Mouse (Mus musculus) MEL (cell line): Measurements from ENCODE around the gene Racgap1. TPM values are rescaled to one million over a fixed set of nuclear protein-coding genes. Genes with fewer than 3 reads are reported as not detected.

Experiments used
- DNase-seq: peaks from one replicate; pipeline ENCODE4 v3.0.0; 2011; ENCODE audit warnings: low read depth, low spot score
- H3K27ac ChIP-seq: 2 replicates; pipeline ENCODE4 v1.5.1; 2012; ENCODE audit warnings: low read depth, mild to moderate bottlenecking, control low read depth, low read length, moderate library complexity; ENCODE audit not compliant: control insufficient read depth
- H3K27me3 ChIP-seq, 2 experiments: fragments of 150-350 bp in 1 of 2; sonication (generic) in 1 of 2; 2 replicates each; pipeline ENCODE4 v1.6.1; 2012; ENCODE audit warnings: low read length in 2 of 2, mild to moderate bottlenecking in 2 of 2, improper control_type of control experiment in 1 of 2, moderate library complexity in 1 of 2; ENCODE audit not compliant: insufficient read depth in 2 of 2, control insufficient read depth in 1 of 2
- H3K36me3 ChIP-seq, 2 experiments: 2 replicates each; pipeline ENCODE4 v1.6.1; 2012 to 2014; ENCODE audit warnings: low read length in 2 of 2, improper control_type of control experiment in 1 of 2, inconsistent platforms in 1 of 2, mild to moderate bottlenecking in 1 of 2; ENCODE audit not compliant: insufficient read depth in 2 of 2, control insufficient read depth in 1 of 2
- H3K4me1 ChIP-seq, 2 experiments: fragments of 150-350 bp in 1 of 2; sonication (generic) in 1 of 2; 2 replicates each; pipeline ENCODE4 v1.6.1; 2012; ENCODE audit warnings: low read length in 2 of 2, improper control_type of control experiment in 1 of 2, mild to moderate bottlenecking in 1 of 2; ENCODE audit not compliant: insufficient read depth in 2 of 2, control insufficient read depth in 1 of 2
- H3K4me3 ChIP-seq, 2 experiments: fragments of 150-350 bp in 1 of 2; sonication (generic) in 1 of 2; 2 replicates each; pipeline ENCODE4 v1.5.1; 2012; ENCODE audit warnings: low read depth in 2 of 2, low read length in 2 of 2, mild to moderate bottlenecking in 2 of 2, moderate library complexity in 2 of 2, control low read depth in 1 of 2, improper control_type of control experiment in 1 of 2; ENCODE audit not compliant: control insufficient read depth in 1 of 2, insufficient read depth in 1 of 2
- H3K79me2 ChIP-seq: 2 replicates; pipeline ENCODE4 v1.6.1; 2012; ENCODE audit warnings: mild to moderate bottlenecking, low read length, moderate library complexity; ENCODE audit not compliant: control insufficient read depth, poor library complexity, insufficient read depth
- H3K9ac ChIP-seq: 2 replicates; pipeline ENCODE4 v1.6.1; 2012; ENCODE audit warnings: low read depth, mild to moderate bottlenecking, control low read depth, low read length, moderate library complexity; ENCODE audit not compliant: control insufficient read depth, poor library complexity, severe bottlenecking
- H3K9me3 ChIP-seq: fragments of 150-350 bp; sonication (generic); replicated peaks from 2 replicates; pipeline ENCODE4 v1.6.1; 2012; ENCODE audit warnings: mild to moderate bottlenecking, low read length, improper control_type of control experiment, moderate library complexity; ENCODE audit not compliant: insufficient read depth
- BHLHE40 ChIP-seq: IDR thresholded peaks from 2 replicates; pipeline ENCODE4 v1.6.1; 2012; ENCODE audit warnings: low read depth, mild to moderate bottlenecking, inconsistent platforms, low read length, improper control_type of control experiment, borderline replicate concordance
- CHD1 ChIP-seq: IDR thresholded peaks from 2 replicates; pipeline ENCODE4 v1.6.1; 2012; ENCODE audit warnings: low read depth, mild to moderate bottlenecking, inconsistent platforms, low read length, improper control_type of control experiment
- CTCF ChIP-seq, 3 experiments: IDR thresholded peaks in 2 of 3; conservative IDR thresholded peaks in 1 of 3; 2 replicates each; pipeline ENCODE4 v1.5.1; 2011 to 2012; ENCODE audit warnings: low read length in 3 of 3, low read depth in 2 of 3, mild to moderate bottlenecking in 2 of 3, improper control_type of control experiment in 1 of 3, inconsistent platforms in 1 of 3, mixed read lengths in 1 of 3, moderate library complexity in 1 of 3; ENCODE audit not compliant: control insufficient read depth in 1 of 3, insufficient read depth in 1 of 3, poor library complexity in 1 of 3, severe bottlenecking in 1 of 3
- ELF1 ChIP-seq: IDR thresholded peaks from 2 replicates; pipeline ENCODE4 v1.6.1; 2014; ENCODE audit warnings: low read depth, mild to moderate bottlenecking, inconsistent platforms, low read length, improper control_type of control experiment, moderate library complexity
- EP300 ChIP-seq, 2 experiments: IDR thresholded peaks; 2 replicates each; pipeline ENCODE4 v1.6.1; 2011; ENCODE audit warnings: improper control_type of control experiment in 2 of 2, low read length in 2 of 2, low read depth in 1 of 2, mild to moderate bottlenecking in 1 of 2
- ETS1 ChIP-seq: IDR thresholded peaks from 2 replicates; pipeline ENCODE4 v1.6.1; 2012; ENCODE audit warnings: low read depth, mild to moderate bottlenecking, inconsistent platforms, low read length, improper control_type of control experiment, moderate library complexity
- GABPA ChIP-seq: IDR thresholded peaks from 2 replicates; pipeline ENCODE4 v1.6.1; 2012; ENCODE audit warnings: low read depth, mild to moderate bottlenecking, inconsistent platforms, low read length, improper control_type of control experiment, moderate library complexity
- GATA1 ChIP-seq: IDR thresholded peaks from 2 replicates; pipeline ENCODE4 v1.6.1; 2011; ENCODE audit warnings: low read depth, low read length, improper control_type of control experiment
- HCFC1 ChIP-seq: IDR thresholded peaks from 2 replicates; pipeline ENCODE4 v1.6.1; 2012; ENCODE audit warnings: low read depth, mild to moderate bottlenecking, inconsistent platforms, low read length, improper control_type of control experiment, moderate library complexity
- KAT2A ChIP-seq: conservative IDR thresholded peaks from 2 replicates; pipeline ENCODE4 v1.6.1; 2012; ENCODE audit warnings: low read depth, low read length, improper control_type of control experiment, inconsistent platforms
- MAFK ChIP-seq: IDR thresholded peaks from 2 replicates; pipeline ENCODE4 v1.6.1; 2011; ENCODE audit warnings: low read depth, mild to moderate bottlenecking, low read length, improper control_type of control experiment, borderline replicate concordance
- MAZ ChIP-seq: IDR thresholded peaks from 2 replicates; pipeline ENCODE4 v1.6.1; 2012; ENCODE audit warnings: low read depth, mild to moderate bottlenecking, inconsistent platforms, low read length, improper control_type of control experiment
- MXI1 ChIP-seq: IDR thresholded peaks from 2 replicates; pipeline ENCODE4 v1.6.1; 2011; ENCODE audit warnings: mild to moderate bottlenecking, low read depth, low read length, improper control_type of control experiment
- MYC ChIP-seq: IDR thresholded peaks from 2 replicates; pipeline ENCODE4 v1.6.1; 2011; ENCODE audit warnings: low read depth, mild to moderate bottlenecking, low read length, improper control_type of control experiment, moderate library complexity
- NELFE ChIP-seq: IDR thresholded peaks from 2 replicates; pipeline ENCODE4 v1.6.1; 2011; ENCODE audit warnings: low read depth, low read length, improper control_type of control experiment
- NRF1 ChIP-seq: IDR thresholded peaks from 2 replicates; pipeline ENCODE4 v1.6.1; 2014; ENCODE audit warnings: low read depth, mild to moderate bottlenecking, inconsistent platforms, low read length, improper control_type of control experiment, moderate library complexity; ENCODE audit not compliant: poor library complexity, insufficient read depth, severe bottlenecking
- POLR2A ChIP-seq, 2 experiments: IDR thresholded peaks; 2 replicates each; pipeline ENCODE4 v1.6.1; 2011 to 2012; ENCODE audit warnings: low read length in 2 of 2, mild to moderate bottlenecking in 2 of 2, control low read depth in 1 of 2, improper control_type of control experiment in 1 of 2, low read depth in 1 of 2, moderate library complexity in 1 of 2; ENCODE audit not compliant: control insufficient read depth in 1 of 2, insufficient read depth in 1 of 2, poor library complexity in 1 of 2
- POLR2AphosphoS2 ChIP-seq: IDR thresholded peaks from 2 replicates; pipeline ENCODE4 v1.6.1; 2011; ENCODE audit warnings: low read length, improper control_type of control experiment
- RCOR1 ChIP-seq: IDR thresholded peaks from 2 replicates; pipeline ENCODE4 v1.6.1; 2012; ENCODE audit warnings: low read depth, mild to moderate bottlenecking, inconsistent platforms, low read length, improper control_type of control experiment
- SIN3A ChIP-seq: IDR thresholded peaks from 2 replicates; pipeline ENCODE4 v1.6.1; 2012; ENCODE audit warnings: low read length, improper control_type of control experiment, inconsistent platforms
- SMC3 ChIP-seq: IDR thresholded peaks from 2 replicates; pipeline ENCODE4 v1.6.1; 2011; ENCODE audit warnings: low read depth, low read length, improper control_type of control experiment
- TCF12 ChIP-seq: IDR thresholded peaks from 2 replicates; pipeline ENCODE4 v1.6.1; 2014; ENCODE audit warnings: low read depth, mild to moderate bottlenecking, inconsistent platforms, low read length, improper control_type of control experiment, moderate library complexity
- UBTF ChIP-seq: IDR thresholded peaks from 2 replicates; pipeline ENCODE4 v1.6.1; 2012; ENCODE audit warnings: low read depth, mild to moderate bottlenecking, inconsistent platforms, low read length, improper control_type of control experiment, moderate library complexity, borderline replicate concordance; ENCODE audit not compliant: insufficient read depth
- ZC3H11A ChIP-seq: IDR thresholded peaks from 2 replicates; pipeline ENCODE4 v1.6.1; 2012; ENCODE audit warnings: low read depth, mild to moderate bottlenecking, inconsistent platforms, low read length, improper control_type of control experiment
- ZMIZ1 ChIP-seq: IDR thresholded peaks from 2 replicates; pipeline ENCODE4 v1.6.1; 2012; ENCODE audit warnings: low read depth, mild to moderate bottlenecking, inconsistent platforms, low read length, improper control_type of control experiment, moderate library complexity
- polyA plus RNA-seq, 2 experiments: library from polyadenylated mRNA; stranded (reverse) in 1 of 2; unstranded in 1 of 2; fragments of >175 nt in 1 of 2; fragments of >200 nt in 1 of 2; gene quantifications; 2 replicates each; pipeline versions ENCODE4 v1.2.1 to v1.2.4; 2012; ENCODE audit warnings: low replicate concordance in 2 of 2, low read depth in 1 of 2; ENCODE audit not compliant: insufficient read length in 2 of 2, insufficient read depth in 1 of 2, missing spikeins in 1 of 2
- total RNA-seq: library from RNA; depleted of rRNA; stranded (reverse); fragments of 300-350 nt; gene quantifications from 2 replicates; pipeline ENCODE4 v1.2.3, GENCODE M21; 2012

The Racgap1 gene
- total and polyA plus RNA-seq, 3 experiments: 126 to 367 (median 149) TPM

- TF ChIP-seq ZMIZ1: no peak
- no peak for TF ChIP-seq RCOR1
These were observed 55.3 kb downstream of the Racgap1 start (continued) for GRCm38 (mm10) chr15:99596056-99596687.

GRCm38 (mm10) chr15:99594951-99595350, 56.5 kb downstream of the Racgap1 start:
- no peaks in the 10 kb centered on the region for H3K36me3 ChIP-seq
- TF ChIP-seq SMC3 (no peak), POLR2AphosphoS2 (no peak), ZC3H11A (no peak), MAFK (no peak), UBTF (no peak), NRF1 (no peak), HCFC1 (no peak), CHD1 (no peak), BHLHE40 (no peak), KAT2A (no peak), MAZ (no peak), ETS1 (no peak), TCF12 (no peak), EP300 (IDR thresholded peaks at IDR 0.05; ENCODE audit: low read depth in 1 of 2, low read length in 2 of 2) (no peak), MYC (no peak), ZMIZ1 (no peak), ELF1 (no peak), SIN3A (no peak)
- no peak overlapping the region for H3K27ac ChIP-seq
- DNase-seq: no peak
- H3K27me3 ChIP-seq: peaks cover 0 to 1% of the 10 kb centered on the region in 2 experiments; a peak in 3 of 4 replicates
- no peaks in the 10 kb centered on the region for H3K9me3 ChIP-seq
- H3K4me1 ChIP-seq: no peaks in the 10 kb centered on the region
- no peaks in the 10 kb centered on the region for H3K79me2 ChIP-seq
- no peak overlapping the region for H3K9ac ChIP-seq
- no peak overlapping the region for H3K4me3 ChIP-seq

DNA sequence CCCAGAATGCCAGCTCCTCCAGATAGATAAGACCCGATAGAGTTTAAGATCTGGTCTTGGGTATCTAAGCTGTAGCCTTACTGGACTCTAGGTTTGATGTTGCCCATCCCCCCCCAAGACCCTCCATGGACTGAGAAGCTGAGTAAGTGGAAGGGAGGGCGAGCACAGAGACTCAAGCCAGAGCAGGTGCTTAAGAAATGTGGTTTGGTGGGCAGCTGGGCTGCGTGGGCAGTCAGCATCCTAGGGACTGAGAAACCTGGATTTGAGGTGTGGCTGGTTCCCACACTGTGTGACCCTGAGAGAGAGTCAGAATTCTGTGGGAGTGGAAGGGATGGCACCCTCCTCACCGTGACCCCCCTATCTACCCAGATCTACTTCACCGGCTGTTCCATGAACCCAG, 58.6 kb downstream of the Racgap1 start:
- TF ChIP-seq GABPA (no peak), CHD1 (no peak), GATA1 (no peak), HCFC1 (no peak), MYC (no peak), CTCF (IDR thresholded peaks at IDR 0.05 in 2 of 3, conservative IDR thresholded peaks at IDR 0.05 in 1 of 3; ENCODE audit: control insufficient read depth in 1 of 3, insufficient read depth in 1 of 3, low read depth in 2 of 3, low read length in 3 of 3, poor library complexity in 1 of 3, severe bottlenecking in 1 of 3) (no peak), MXI1 (no peak), EP300 (IDR thresholded peaks at IDR 0.05; ENCODE audit: low read depth in 1 of 2, low read length in 2 of 2) (no peak), BHLHE40 (no peak), ELF1 (no peak), NELFE (no peak), POLR2A (IDR thresholded peaks at IDR 0.05; ENCODE audit: control insufficient read depth in 1 of 2, insufficient read depth in 1 of 2, low read depth in 1 of 2, low read length in 2 of 2, poor library complexity in 1 of 2) (no peak)
- Histone ChIP-seq H3K9me3 (no peaks in the 10 kb centered on the region), H3K79me2 (no peaks in the 10 kb centered on the region), H3K27me3 (no peaks in the 10 kb centered on the region), H3K4me1 (no peaks in the 10 kb centered on the region), H3K4me3 (no peak overlapping the region), H3K36me3 (no peaks in the 10 kb centered on the region), H3K27ac (no peak overlapping the region), H3K9ac (no peak overlapping the region)
- no peak for DNase-seq
